Mouse (Mus musculus) spleen, postnatal 10 days (tissue): ENCODE results near the gene Zfp384.
A peak's percentile ranks its signal among the peaks of the same experiment; 100 is the strongest.
"Not testable (repeated sequence)": the region's sequence is repeated elsewhere in the genome, so short reads cannot be mapped to it uniquely, and the experiment has no call there.

ENCODE experiments used
- DNase-seq, 2 experiments: peaks; one replicate each; pipeline ENCODE4 v3.0.0; 2021 to 2022; ENCODE audit warnings: low spot score in 2 of 2

The Zfp384 gene

GRCm38 (mm10) chr6:125009181-125010073 is 482 bp downstream of the Zfp384 start:
- peak; percentile 69 to 83 for DNase-seq

- DNase-seq = peak in 1 of 2 experiments; percentile 74
Observed at GRCm38 (mm10) chr6:125017682-125018081, 8.7 kb downstream of the Zfp384 start.

- DNase-seq = peak; percentile 47 to 78
Observed at GRCm38 (mm10) chr6:125030532-125030931, 21.6 kb downstream of the Zfp384 start.

- DNase-seq = no peak
Observed at GRCm38 (mm10) chr6:125031604-125032003, 22.7 kb downstream of the Zfp384 start.

- no peak for DNase-seq
Observed at GRCm38 (mm10) chr6:125038666-125039065, 29.7 kb downstream of the Zfp384 start.

- peak in 1 of 2 experiments; percentile 43 for DNase-seq
Observed at GRCm38 (mm10) chr6:125039131-125039530, 30.2 kb downstream of the Zfp384 start.

GRCm38 (mm10) chr6:125039533-125040153 is 30.7 kb downstream of the Zfp384 start, which contains the start of gene Ing4:
Gene Ing4, plus strand, starts transcription at chr6:125039760.
- peak; percentile 72 to 91 for DNase-seq

- DNase-seq = no peak
Observed at GRCm38 (mm10) chr6:125040221-125040620, 31.3 kb downstream of the Zfp384 start.

- no peak for DNase-seq
Observed at GRCm38 (mm10) chr6:125041047-125041446, 32.1 kb downstream of the Zfp384 start.

- no peak for DNase-seq
Observed at GRCm38 (mm10) chr6:125042081-125042480, 33.1 kb downstream of the Zfp384 start.

- peak; percentile 63 to 87 for DNase-seq
Observed at GRCm38 (mm10) chr6:125046691-125047090, 37.7 kb downstream of the Zfp384 start.

- no peak for DNase-seq
Observed at GRCm38 (mm10) chr6:125049678-125050077, 40.7 kb downstream of the Zfp384 start, which contains the start of gene Acrbp. Gene Acrbp, plus strand, starts transcription at chr6:125049689.

- DNase-seq = peak in 1 of 2 experiments; percentile 59
Observed at GRCm38 (mm10) chr6:125051237-125051636, 42.3 kb downstream of the Zfp384 start.

- DNase-seq = no peak
Observed at GRCm38 (mm10) chr6:125061493-125061892, 52.5 kb downstream of the Zfp384 start.

GRCm38 (mm10) chr6:125062511-125062910 is 53.6 kb downstream of the Zfp384 start:
- DNase-seq = no peak

- DNase-seq = no peak
Observed at GRCm38 (mm10) chr6:125063906-125064305, 55.0 kb downstream of the Zfp384 start.

GRCm38 (mm10) chr6:125065223-125065622 is 56.3 kb downstream of the Zfp384 start:
- DNase-seq = not testable (repeated sequence)

GRCm38 (mm10) chr6:125067571-125067995 is 58.6 kb downstream of the Zfp384 start, which contains the start of gene Lpar5:
Gene Lpar5, plus strand, starts transcription at chr6:125067920.
- DNase-seq = no peak

- peak; percentile 60 to 72 for DNase-seq
Observed at GRCm38 (mm10) chr6:125071170-125071895, 62.4 kb downstream of the Zfp384 start.

- peak in 1 of 2 experiments; percentile 34 for DNase-seq
Observed at GRCm38 (mm10) chr6:125071896-125072279, 62.9 kb downstream of the Zfp384 start.

GRCm38 (mm10) chr6:125073825-125074224 is 64.9 kb downstream of the Zfp384 start:
- DNase-seq = no peak

GRCm38 (mm10) chr6:125081394-125081793 is 72.4 kb downstream of the Zfp384 start:
- DNase-seq = no peak
